Mouse (Mus musculus): ENCODE measurements around the gene Plekhh3.

GRCm38 (mm10) chr11:101155728-101156371 lies 15.3 kb downstream of the Plekhh3 start, which contains the start of gene Tubg2:
- TF ChIP-seq HCFC1 (IDR thresholded peaks at IDR 0.05; ENCODE audit: borderline replicate concordance, insufficient read depth, low read length): no peak
- no peak for TF ChIP-seq MAFK (IDR thresholded peaks at IDR 0.05; ENCODE audit: insufficient read depth, low read depth, low read length)

All from ES-E14 (cell line).